Mouse (Mus musculus) ovary, postnatal 14 days (tissue): ENCODE measurements at regions not wholly inside any gene's neighbourhood (a gene's known extent, or its start where the extent isn't known, plus 50 kb on each side); places are given as distances from the start of the nearest gene placed in this dataset.

Experiments
- DNase-seq: peaks from one replicate; pipeline ENCODE4 v3.0.0; 2022; ENCODE audit warnings: low spot score

- DNase-seq: no peak
Observed at GRCm38 (mm10) chr12:110332616-110333154, 53.8 kb downstream of the Dio3 start.

- DNase-seq: no peak
Observed at GRCm38 (mm10) chr12:110334609-110335008, 55.7 kb downstream of the Dio3 start.

GRCm38 (mm10) chr12:110344280-110344827, 65.5 kb downstream of the Dio3 start:
- DNase-seq: no peak

- no peak for DNase-seq
Observed at GRCm38 (mm10) chr12:110349621-110350020, 70.8 kb downstream of the Dio3 start.

- no peak for DNase-seq
Observed at GRCm38 (mm10) chr12:110355851-110356250, 77.0 kb downstream of the Dio3 start.

GRCm38 (mm10) chr12:110367102-110367501, 79.8 kb upstream of the Ppp2r5c start:
- DNase-seq: no peak

- no peak for DNase-seq
Observed at GRCm38 (mm10) chr12:110367822-110368221, 79.1 kb upstream of the Ppp2r5c start.

- DNase-seq: no peak
Observed at GRCm38 (mm10) chr12:110371886-110372690, 74.8 kb upstream of the Ppp2r5c start.

GRCm38 (mm10) chr12:110372986-110373385, 73.9 kb upstream of the Ppp2r5c start:
- DNase-seq: no peak

GRCm38 (mm10) chr12:110373408-110374065, 73.4 kb upstream of the Ppp2r5c start:
- peak; percentile 88 for DNase-seq

- no peak for DNase-seq
Observed at GRCm38 (mm10) chr12:110375139-110375538, 71.8 kb upstream of the Ppp2r5c start.

- DNase-seq: no peak
Observed at GRCm38 (mm10) chr12:110376062-110376837, 70.7 kb upstream of the Ppp2r5c start.

- DNase-seq: no peak
Observed at GRCm38 (mm10) chr12:110376838-110377150, 70.1 kb upstream of the Ppp2r5c start.

- no peak for DNase-seq
Observed at GRCm38 (mm10) chr12:110377306-110377705, 69.6 kb upstream of the Ppp2r5c start.

GRCm38 (mm10) chr12:110377734-110378133, 69.2 kb upstream of the Ppp2r5c start:
- DNase-seq: peak; percentile 24

GRCm38 (mm10) chr12:110378302-110378701, 68.6 kb upstream of the Ppp2r5c start:
- no peak for DNase-seq

- no peak for DNase-seq
Observed at GRCm38 (mm10) chr12:110379721-110380120, 67.2 kb upstream of the Ppp2r5c start.

- no peak for DNase-seq
Observed at GRCm38 (mm10) chr12:110380831-110381750, 65.8 kb upstream of the Ppp2r5c start.

- DNase-seq: no peak
Observed at GRCm38 (mm10) chr12:110385031-110385430, 61.9 kb upstream of the Ppp2r5c start.

GRCm38 (mm10) chr12:110385801-110386599, 60.9 kb upstream of the Ppp2r5c start:
- DNase-seq: no peak
